Mouse (Mus musculus): ENCODE measurements around the gene Ier3. TPM values are rescaled to one million over a fixed set of nuclear protein-coding genes. Genes with fewer than 3 reads are reported as not detected.

The Ier3 gene
- polyA plus RNA-seq, 1 experiment from 2014 or later = 7.5 TPM

DNA sequence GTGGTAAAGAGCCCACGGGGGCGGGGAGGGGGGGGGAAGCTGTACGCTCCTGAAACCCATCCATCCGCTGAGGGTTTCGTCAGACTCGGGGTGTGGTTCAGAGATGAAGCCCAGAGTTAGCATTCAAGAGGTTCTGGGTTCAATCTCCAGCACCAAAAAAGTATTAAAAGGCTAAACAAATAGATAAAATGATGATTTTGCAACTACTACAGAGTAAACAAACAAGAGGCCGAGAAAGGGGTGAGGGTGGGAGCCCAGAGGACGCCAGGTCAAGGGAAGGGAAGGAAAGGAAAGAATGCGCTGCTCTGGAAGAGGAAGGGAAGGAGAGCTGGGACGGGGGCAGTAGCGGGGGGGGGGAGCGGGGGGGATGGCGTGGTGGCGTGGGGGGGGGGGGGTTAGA is 4.8 kb upstream of the Ier3 start:
- no peak overlapping the region for H3K4me3 ChIP-seq (replicated peaks; ENCODE audit: low read length)
- H3K27ac ChIP-seq = no peak overlapping the region
- WGBS = 42% methylated on average over 9 of the region's 14 CpGs
- DNase-seq (ENCODE audit: low spot score) (no peak), ATAC-seq (ENCODE audit: low FRiP score) (no peak)
- H3K36me3 ChIP-seq (replicated peaks; ENCODE audit: control insufficient read depth, insufficient read depth) = no peaks in the 10 kb centered on the region
- H3K27me3 ChIP-seq (ENCODE audit: control insufficient read depth, insufficient read depth, low read length) = peaks cover 15% of the 10 kb centered on the region
- no peaks in the 10 kb centered on the region for H3K9me3 ChIP-seq (ENCODE audit: control insufficient read depth, low read length)
- no peak overlapping the region for H3K4me2 ChIP-seq (replicated peaks)
- H3K4me1 ChIP-seq (replicated peaks; ENCODE audit: control insufficient read depth, insufficient read depth, low read length) = peaks cover 10% of the 10 kb centered on the region; the same call in 1 of the 2 replicates
- no peak overlapping the region for H3K9ac ChIP-seq

DNA sequence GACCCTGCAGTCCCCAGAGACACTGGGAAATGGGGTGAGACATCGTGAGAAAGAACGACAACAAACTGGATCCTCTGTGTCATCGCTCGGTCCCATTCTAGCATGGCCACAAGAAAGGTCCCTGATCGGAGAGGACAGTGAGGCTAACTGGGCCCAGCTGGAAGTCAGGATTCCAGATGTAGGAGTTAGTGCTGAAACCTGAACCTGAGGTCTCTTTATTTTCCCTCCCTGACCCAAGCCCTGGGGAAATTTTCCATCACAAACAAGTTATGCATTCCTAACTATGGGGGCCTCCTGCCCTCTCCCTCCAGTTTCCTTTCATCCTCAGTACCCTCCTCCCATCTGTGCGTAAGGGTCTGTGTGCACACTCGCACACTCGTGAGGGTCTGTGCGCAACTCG is 4.3 kb upstream of the Ier3 start:
- H3K27ac ChIP-seq = no peak overlapping the region
- no peak overlapping the region for H3K4me3 ChIP-seq (replicated peaks; ENCODE audit: low read length)
- H3K4me1 ChIP-seq (replicated peaks; ENCODE audit: control insufficient read depth, insufficient read depth, low read length) = peaks cover 13% of the 10 kb centered on the region
- H3K27me3 ChIP-seq (ENCODE audit: control insufficient read depth, insufficient read depth, low read length) = peaks cover 15% of the 10 kb centered on the region
- H3K4me2 ChIP-seq (replicated peaks) = no peak overlapping the region
- DNase-seq (ENCODE audit: low spot score) = no peak
- no peaks in the 10 kb centered on the region for H3K36me3 ChIP-seq (replicated peaks; ENCODE audit: control insufficient read depth, insufficient read depth)
- H3K9ac ChIP-seq = no peak overlapping the region
- 53% methylated on average over 10 of the region's 10 CpGs for WGBS
- H3K9me3 ChIP-seq (ENCODE audit: control insufficient read depth, low read length) = no peaks in the 10 kb centered on the region
- no peak for ATAC-seq (ENCODE audit: low FRiP score)

DNA sequence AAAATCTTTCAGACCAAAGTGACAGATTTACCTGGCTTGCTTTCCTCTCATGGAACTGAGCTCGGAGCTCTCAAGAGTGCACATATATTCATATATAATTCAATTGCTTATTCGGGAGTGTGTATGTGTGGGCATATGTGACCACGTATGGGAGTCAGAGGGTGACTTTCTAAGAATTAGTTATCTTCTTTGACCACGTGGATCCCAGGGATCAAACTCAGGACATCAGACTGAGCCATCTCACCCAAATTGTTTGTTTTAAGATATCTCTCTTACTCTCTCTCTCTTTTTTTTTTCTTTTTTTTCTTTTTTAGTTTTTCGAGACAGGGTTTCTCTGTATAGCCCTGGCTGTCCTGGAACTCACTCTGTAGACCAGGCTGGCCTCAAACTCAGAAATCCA is 1.4 kb upstream of the Ier3 start:
- H3K27me3 ChIP-seq (ENCODE audit: control insufficient read depth, insufficient read depth, low read length) = peaks cover 15% of the 10 kb centered on the region
- no peak overlapping the region for H3K4me3 ChIP-seq (replicated peaks; ENCODE audit: low read length)
- H3K9me3 ChIP-seq (ENCODE audit: control insufficient read depth, low read length) = no peaks in the 10 kb centered on the region
- no peak overlapping the region for H3K27ac ChIP-seq
- H3K4me2 ChIP-seq (replicated peaks) = no peak overlapping the region
- H3K4me1 ChIP-seq (replicated peaks; ENCODE audit: control insufficient read depth, insufficient read depth, low read length) = peaks cover 30% of the 10 kb centered on the region
- ATAC-seq (ENCODE audit: low FRiP score) = no peak
- WGBS = 83% methylated on average over 5 of the region's 5 CpGs
- no peak overlapping the region for H3K9ac ChIP-seq
- H3K36me3 ChIP-seq (replicated peaks; ENCODE audit: control insufficient read depth, insufficient read depth) = no peaks in the 10 kb centered on the region
- no peak for DNase-seq (ENCODE audit: low spot score)

DNA sequence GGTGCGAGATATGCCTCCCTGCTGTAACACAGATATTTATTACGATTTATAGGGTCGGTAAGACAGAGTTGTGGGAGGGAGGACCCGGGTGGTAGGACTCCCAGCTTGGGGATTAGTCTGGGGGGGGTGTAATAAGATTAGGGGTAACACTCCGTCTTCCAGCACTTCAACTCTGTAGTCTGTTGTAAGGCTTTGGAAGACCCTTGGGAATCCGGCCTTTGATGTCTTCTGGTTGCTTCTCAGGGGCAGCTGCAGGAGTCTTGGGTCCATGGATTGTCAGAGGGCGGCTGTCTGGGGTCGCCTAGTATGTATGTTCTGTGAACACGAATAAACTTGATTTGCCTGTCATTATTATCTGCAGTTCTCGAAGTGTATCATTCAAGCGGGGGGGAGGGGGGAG is 1.1 kb downstream of the Ier3 start:
- Histone ChIP-seq H3K9me3 (ENCODE audit: control insufficient read depth, low read length) (no peaks in the 10 kb centered on the region), H3K4me2 (replicated peaks) (peak overlapping the region; percentile 67), H3K27ac (peak overlapping the region; percentile 67), H3K4me3 (replicated peaks; ENCODE audit: low read length) (peak overlapping the region; percentile 55), H3K9ac (peak overlapping the region; percentile 75), H3K36me3 (replicated peaks; ENCODE audit: control insufficient read depth, insufficient read depth) (peaks cover 19% of the 10 kb centered on the region), H3K4me1 (replicated peaks; ENCODE audit: control insufficient read depth, insufficient read depth, low read length) (peaks cover 30% of the 10 kb centered on the region), H3K27me3 (ENCODE audit: control insufficient read depth, insufficient read depth, low read length) (peaks cover 15% of the 10 kb centered on the region)
- WGBS = 4% methylated on average over 11 of the region's 11 CpGs
- no peak for DNase-seq (ENCODE audit: low spot score)
- peak; percentile 17 for ATAC-seq (ENCODE audit: low FRiP score)

DNA sequence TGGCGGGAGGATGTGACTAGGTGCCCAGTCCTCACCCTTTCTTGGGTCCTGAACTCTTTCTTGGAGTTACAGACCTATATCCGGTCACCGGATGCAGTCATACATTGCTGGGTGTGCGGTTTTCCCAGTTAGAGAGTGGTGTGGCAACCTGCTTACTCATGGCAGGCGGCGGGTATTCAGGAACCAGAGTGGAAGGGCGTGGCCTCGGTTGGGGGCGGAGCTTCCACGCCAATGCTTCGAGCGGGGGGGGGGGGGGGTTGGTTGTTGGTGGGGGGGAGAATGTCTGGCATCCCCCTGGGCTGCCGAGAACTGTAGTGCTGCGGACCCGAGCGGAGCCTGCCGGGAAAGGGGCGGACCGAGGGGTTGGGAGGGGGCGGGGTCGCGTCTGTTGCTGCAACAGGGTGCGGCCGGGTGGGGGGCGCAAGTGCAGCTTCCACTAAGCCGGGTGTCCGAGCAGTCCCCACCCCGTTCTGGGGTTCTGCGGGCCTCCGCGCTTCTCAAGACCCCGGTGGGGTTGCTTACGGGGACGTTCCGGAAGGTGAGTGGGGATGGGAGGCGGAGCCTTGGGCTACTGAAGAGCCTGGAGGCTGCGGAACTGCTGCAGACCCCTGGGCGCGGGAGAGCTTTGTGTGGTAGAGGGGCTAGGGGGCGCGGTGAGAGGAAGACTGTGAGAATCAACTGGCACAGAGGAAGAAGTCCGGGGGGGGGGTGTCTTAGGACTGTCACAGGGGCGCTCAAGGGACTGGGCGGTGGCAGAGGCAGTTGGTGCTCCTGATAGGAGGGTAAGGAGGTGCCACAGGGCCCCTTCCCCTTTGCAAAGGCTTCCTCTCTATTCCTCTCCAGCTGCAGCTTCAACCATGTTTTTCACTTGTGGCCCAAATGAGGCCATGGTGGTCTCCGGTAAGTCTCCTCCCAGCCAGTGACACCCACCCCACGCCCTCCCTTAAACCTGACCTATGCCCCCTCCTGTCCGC is 1.8 kb downstream of the Ier3 start, which contains the start of gene Flot1:
TSS of gene Flot1 (plus strand) at position 267 of the 974 bp plus-strand sequence.
- Histone ChIP-seq H3K9ac (peak within 1 kb of the TSS; percentile 75), H3K4me2 (replicated peaks) (peak within 1 kb of the TSS; percentile 67), H3K9me3 (ENCODE audit: control insufficient read depth, low read length) (no peaks in the 10 kb centered on the region), H3K4me1 (replicated peaks; ENCODE audit: control insufficient read depth, insufficient read depth, low read length) (peaks cover 30% of the 10 kb centered on the region), H3K4me3 (replicated peaks; ENCODE audit: low read length) (peak within 1 kb of the TSS; percentile 55), H3K27ac (peak within 1 kb of the TSS; percentile 77), H3K36me3 (replicated peaks; ENCODE audit: control insufficient read depth, insufficient read depth) (peaks cover 25% of the 10 kb centered on the region), H3K27me3 (ENCODE audit: control insufficient read depth, insufficient read depth, low read length) (peaks cover 15% of the 10 kb centered on the region)
- DNase-seq (ENCODE audit: low spot score) = peak; percentile 81
- peak; percentile 89 for ATAC-seq (ENCODE audit: low FRiP score)
- under 1% methylated on average over 43 of the region's 47 CpGs for whole genome bisulfite sequencing

DNA sequence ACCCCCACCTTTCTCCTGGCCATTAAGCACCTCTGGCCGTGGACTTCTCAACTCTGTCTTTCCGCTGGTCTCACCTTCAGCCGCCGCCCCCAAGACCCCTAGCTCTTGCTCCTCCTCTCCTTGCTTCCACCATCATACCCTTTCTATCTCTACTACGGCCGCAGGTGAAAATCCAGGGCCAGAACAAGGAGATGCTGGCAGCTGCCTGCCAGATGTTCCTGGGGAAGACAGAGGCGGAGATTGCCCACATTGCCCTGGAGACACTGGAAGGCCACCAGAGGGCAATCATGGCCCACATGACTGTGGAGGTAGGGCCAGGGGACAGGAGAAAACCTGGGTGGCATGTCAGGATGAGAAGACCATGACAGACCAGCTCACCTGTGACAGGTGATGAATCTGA is 2.9 kb downstream of the Ier3 start:
- peak overlapping the region; percentile 55 for H3K4me3 ChIP-seq (replicated peaks; ENCODE audit: low read length)
- H3K9ac ChIP-seq = peak overlapping the region; percentile 75; the same call in 1 of the 2 replicates
- peaks cover 33% of the 10 kb centered on the region for H3K36me3 ChIP-seq (replicated peaks; ENCODE audit: control insufficient read depth, insufficient read depth)
- DNase-seq (ENCODE audit: low spot score) = no peak
- 69% methylated on average over 7 of the region's 7 CpGs for WGBS
- H3K4me2 ChIP-seq (replicated peaks) = peak overlapping the region; percentile 67
- no peaks in the 10 kb centered on the region for H3K9me3 ChIP-seq (ENCODE audit: control insufficient read depth, low read length)
- 0 out of 2 replicates have a peak overlapping the region, but pooled peaks have one; percentile 77 for H3K27ac ChIP-seq
- H3K4me1 ChIP-seq (replicated peaks; ENCODE audit: control insufficient read depth, insufficient read depth, low read length) = peaks cover 30% of the 10 kb centered on the region
- peaks cover 13% of the 10 kb centered on the region for H3K27me3 ChIP-seq (ENCODE audit: control insufficient read depth, insufficient read depth, low read length)
- no peak for ATAC-seq (ENCODE audit: low FRiP score)

DNA sequence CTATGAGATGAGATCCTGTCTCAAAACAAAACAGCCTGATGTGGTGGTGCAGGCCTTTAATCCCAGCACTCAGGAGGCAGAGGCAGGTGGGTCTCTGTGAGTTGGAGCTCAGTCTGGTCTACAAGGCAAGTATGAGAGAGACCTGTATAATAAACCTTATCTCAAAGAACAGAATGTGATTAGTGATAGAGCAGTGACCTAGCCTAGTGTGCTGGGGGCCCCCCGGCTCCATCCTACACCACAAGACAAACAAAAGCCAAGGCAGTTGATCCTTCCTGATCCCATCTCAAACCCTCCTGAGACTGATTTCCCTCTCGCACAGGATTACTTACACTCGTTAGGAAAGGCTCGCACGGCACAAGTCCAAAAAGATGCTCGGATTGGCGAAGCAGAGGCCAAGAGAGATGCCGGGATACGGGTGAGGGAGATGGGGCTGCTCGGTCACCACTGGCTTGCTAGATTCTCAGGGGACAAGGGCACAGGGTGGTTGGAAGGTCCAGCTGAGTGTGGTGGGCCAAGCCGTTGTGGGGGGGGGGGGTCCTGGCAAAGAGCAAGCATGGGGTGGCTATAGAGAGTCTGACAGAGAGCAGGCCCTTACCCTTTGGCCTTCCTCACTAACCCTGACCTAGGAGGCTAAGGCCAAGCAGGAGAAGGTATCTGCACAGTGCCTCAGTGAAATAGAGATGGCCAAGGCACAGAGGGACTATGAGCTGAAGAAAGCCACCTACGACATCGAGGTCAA is 3.8 kb downstream of the Ier3 start:
- Histone ChIP-seq H3K36me3 (replicated peaks; ENCODE audit: control insufficient read depth, insufficient read depth) (peaks cover 36% of the 10 kb centered on the region), H3K9me3 (ENCODE audit: control insufficient read depth, low read length) (no peaks in the 10 kb centered on the region), H3K9ac (no peak overlapping the region), H3K4me3 (replicated peaks; ENCODE audit: low read length) (no peak overlapping the region), H3K4me1 (replicated peaks; ENCODE audit: control insufficient read depth, insufficient read depth, low read length) (peaks cover 30% of the 10 kb centered on the region), H3K27ac (no peak overlapping the region), H3K27me3 (ENCODE audit: control insufficient read depth, insufficient read depth, low read length) (peaks cover 9% of the 10 kb centered on the region), H3K4me2 (replicated peaks) (no peak overlapping the region)
- DNase-seq (ENCODE audit: low spot score) (no peak), ATAC-seq (ENCODE audit: low FRiP score) (no peak)
- 96% methylated on average over 13 of the region's 13 CpGs for WGBS

DNA sequence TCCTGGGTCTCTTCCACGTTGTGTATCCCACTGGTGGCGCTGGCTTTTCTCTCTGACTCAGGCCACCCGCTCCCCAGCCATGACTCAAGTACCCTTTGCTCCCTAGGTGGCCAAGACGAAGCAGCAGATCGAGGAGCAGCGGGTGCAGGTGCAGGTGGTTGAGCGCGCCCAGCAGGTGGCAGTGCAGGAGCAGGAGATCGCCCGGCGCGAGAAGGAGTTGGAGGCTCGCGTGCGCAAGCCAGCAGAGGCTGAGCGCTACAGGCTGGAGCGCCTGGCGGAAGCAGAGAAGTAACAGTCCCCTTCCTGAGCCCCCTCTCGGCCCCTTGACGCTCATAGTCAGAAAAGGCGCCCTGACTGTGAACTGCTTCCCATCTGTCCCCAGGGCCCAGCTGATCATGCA is 8.3 kb downstream of the Ier3 start:
- no peak overlapping the region for H3K27ac ChIP-seq
- H3K9me3 ChIP-seq (ENCODE audit: control insufficient read depth, low read length) = no peaks in the 10 kb centered on the region
- peaks cover 79% of the 10 kb centered on the region for H3K36me3 ChIP-seq (replicated peaks; ENCODE audit: control insufficient read depth, insufficient read depth)
- H3K4me2 ChIP-seq (replicated peaks) = peak overlapping the region; percentile 18; the same call in 1 of the 2 replicates
- H3K27me3 ChIP-seq (ENCODE audit: control insufficient read depth, insufficient read depth, low read length) = no peaks in the 10 kb centered on the region
- DNase-seq (ENCODE audit: low spot score) = peak; percentile 78
- H3K9ac ChIP-seq = no peak overlapping the region
- H3K4me3 ChIP-seq (replicated peaks; ENCODE audit: low read length) = no peak overlapping the region
- peak; percentile 55 for ATAC-seq (ENCODE audit: low FRiP score)
- peaks cover 18% of the 10 kb centered on the region for H3K4me1 ChIP-seq (replicated peaks; ENCODE audit: control insufficient read depth, insufficient read depth, low read length)
- 3% methylated on average over 21 of the region's 21 CpGs for WGBS
